In genomic region chr2:26285804-26286203, GRCm38 (mm10) we compare ENCODE assay signal across 11 mouse cellular contexts. TPM values are rescaled to one million over a fixed set of nuclear protein-coding genes. Genes with fewer than 3 reads are reported as not detected.
DNase-seq lines count a peak whose midpoint lies in the region; ATAC-seq and TF ChIP-seq lines count a peak whose summit lies in the region.
"Had no signal": no experiment of that assay in that cellular context is flagged by ENCODE, and none has a peak within 500 bp of the region (broad histone marks: within the 10 kb centered on the region; RNA-seq: fewer than 3 reads in every experiment).

No protein-coding gene starts in this region.

- TF ChIP-seq CTCF in brain, embryonic 14.5 days (IDR thresholded peaks at IDR 0.05; ENCODE audit: borderline replicate concordance, extremely low read depth, insufficient read depth, insufficient read length) = no peak

- no peaks in the 10 kb centered on the region for H3K27me3 ChIP-seq in heart, embryonic 15.5 days
- peaks cover 5% of the 10 kb centered on the region; the same call in 1 of the 2 replicates for H3K27me3 ChIP-seq in heart, embryonic 11.5 days (ENCODE audit: control insufficient read depth, insufficient read depth, low read length)
- H3K27me3 ChIP-seq in lung, embryonic 16.5 days (ENCODE audit: control insufficient read depth, insufficient read depth, low read depth, low read length) = no peaks in the 10 kb centered on the region

- 0 out of 2 replicates have a peak, but pooled peaks have one; percentile 31 for ATAC-seq in heart, embryonic 15.5 days (replicated peaks; ENCODE audit: insufficient number of reproducible peaks, insufficient read depth, low FRiP score, low read depth)
- no peak for ATAC-seq in heart, embryonic 11.5 days (replicated peaks; ENCODE audit: insufficient number of reproducible peaks, low FRiP score, low TSS enrichment)
- ATAC-seq in lung, embryonic 16.5 days (ENCODE audit: low read depth) = peak; percentile 57
- ATAC-seq: liver, embryonic 12.5 days had no signal

- no peak overlapping the region for H3K27ac ChIP-seq in heart, embryonic 15.5 days
- H3K27ac ChIP-seq in heart, embryonic 11.5 days (ENCODE audit: low read depth, low read length) = no peak overlapping the region
- H3K27ac ChIP-seq in lung, embryonic 16.5 days (ENCODE audit: low read length) = no peak overlapping the region
- H3K27ac ChIP-seq: liver, embryonic 12.5 days had no signal

- no peak overlapping the region for H3K4me2 ChIP-seq in heart, embryonic 15.5 days
- no peak overlapping the region for H3K4me2 ChIP-seq in heart, embryonic 11.5 days
- H3K4me2 ChIP-seq in lung, embryonic 16.5 days (ENCODE audit: low read depth, low read length) = no peak overlapping the region
- H3K4me2 ChIP-seq: liver, embryonic 12.5 days had no signal

- no peaks in the 10 kb centered on the region for H3K9me3 ChIP-seq in heart, embryonic 15.5 days (replicated peaks)
- no peaks in the 10 kb centered on the region for H3K9me3 ChIP-seq in heart, embryonic 11.5 days (replicated peaks; ENCODE audit: control insufficient read depth, low read length)
- no peaks in the 10 kb centered on the region for H3K9me3 ChIP-seq in lung, embryonic 16.5 days (ENCODE audit: control insufficient read depth, low read length)
- H3K9me3 ChIP-seq: liver, embryonic 12.5 days had no signal

- no peak overlapping the region for H3K9ac ChIP-seq in heart, embryonic 15.5 days
- H3K9ac ChIP-seq in heart, embryonic 11.5 days (ENCODE audit: low read depth, low read length) = no peak overlapping the region
- no peak overlapping the region for H3K9ac ChIP-seq in lung, embryonic 16.5 days (ENCODE audit: low read length)
- H3K9ac ChIP-seq: liver, embryonic 12.5 days had no signal

- no peak for DNase-seq in lung, adult 18-20 months
- peak; percentile 61 for DNase-seq in brain, embryonic 14.5 days (ENCODE audit: low read depth)
- peak; percentile 23 for DNase-seq in lung, postnatal 14 days
- no peak for DNase-seq in thymus, postnatal 25 days
- DNase-seq: spleen, adult 18-20 months; thymus, postnatal 4 days had no signal

- H3K4me3 ChIP-seq in heart, embryonic 15.5 days = no peak overlapping the region
- no peak overlapping the region for H3K4me3 ChIP-seq in heart, embryonic 11.5 days (ENCODE audit: low read depth, low read length)
- no peak overlapping the region for H3K4me3 ChIP-seq in lung, embryonic 16.5 days (ENCODE audit: low read length)
- H3K4me3 ChIP-seq: liver, embryonic 12.5 days; myocyte had no signal

- no peak for TF ChIP-seq POLR2A in brain, embryonic 14.5 days (IDR thresholded peaks at IDR 0.05; ENCODE audit: borderline replicate concordance, extremely low read depth, insufficient read depth, insufficient read length, poor library complexity, severe bottlenecking)

- 45% methylated on average over 7 of the region's 7 CpGs for WGBS in heart, embryonic 15.5 days
- 67% methylated on average over 7 of the region's 7 CpGs for WGBS in heart, embryonic 11.5 days (ENCODE audit: insufficient replicate concordance)
- WGBS in lung, embryonic 16.5 days = 42% methylated on average over 7 of the region's 7 CpGs

- peaks cover 3% of the 10 kb centered on the region; the same call in 1 of the 2 replicates for H3K4me1 ChIP-seq in heart, embryonic 15.5 days (replicated peaks)
- H3K4me1 ChIP-seq in heart, embryonic 11.5 days (ENCODE audit: control insufficient read depth, insufficient read depth, low read length) = no peaks in the 10 kb centered on the region
- peaks cover 4% of the 10 kb centered on the region; the same call in 1 of the 2 replicates for H3K4me1 ChIP-seq in lung, embryonic 16.5 days (replicated peaks; ENCODE audit: control insufficient read depth, insufficient read depth, low read length)
- H3K4me1 ChIP-seq: liver, embryonic 12.5 days had no signal

- no peaks in the 10 kb centered on the region for H3K36me3 ChIP-seq in heart, embryonic 15.5 days
- no peaks in the 10 kb centered on the region for H3K36me3 ChIP-seq in heart, embryonic 11.5 days (ENCODE audit: control insufficient read depth, insufficient read depth, low read length)
- H3K36me3 ChIP-seq in lung, embryonic 16.5 days (ENCODE audit: control insufficient read depth, insufficient read depth, low read length) = no peaks in the 10 kb centered on the region
- H3K36me3 ChIP-seq: liver, embryonic 12.5 days had no signal

RNA-seq across cellular contexts. Expression of gene Ccdc187, which starts 8.6 kb away (rescaled TPM):
- 0.08 and 0.15 TPM in 2 replicates for polyA plus RNA-seq in heart, embryonic 15.5 days (2015; fragmentation: Nextera tagmentation; extraction: Ambion mirVana)
- polyA plus RNA-seq in heart, embryonic 11.5 days (2014; fragmentation: Nextera tagmentation; extraction: Ambion mirVana) = 0.09 TPM in 1 of 2 replicates, not detected in the other
- polyA plus RNA-seq in lung, embryonic 16.5 days (2015; fragmentation: Nextera tagmentation; extraction: Ambion mirVana) = 0.60 TPM in 2 replicates
- 1.4 and 1.9 TPM in 2 replicates for polyA plus RNA-seq in brain, embryonic 14.5 days (2012; rRNA removed)

RNA-seq across cellular contexts. Expression of gene Gpsm1, which starts 29.5 kb away (rescaled TPM):
- polyA plus RNA-seq in heart, embryonic 15.5 days (2015; fragmentation: Nextera tagmentation; extraction: Ambion mirVana) = 64.4 and 71.6 TPM in 2 replicates
- 21.4 and 30.2 TPM in 2 replicates for polyA plus RNA-seq in heart, embryonic 11.5 days (2014; fragmentation: Nextera tagmentation; extraction: Ambion mirVana)
- 47.2 and 51.6 TPM in 2 replicates for polyA plus RNA-seq in lung, embryonic 16.5 days (2015; fragmentation: Nextera tagmentation; extraction: Ambion mirVana)
- polyA plus RNA-seq in brain, embryonic 14.5 days (2012; rRNA removed) = 163 and 195 TPM in 2 replicates

RNA-seq across cellular contexts. Expression of gene Qsox2, which starts 48.5 kb away (rescaled TPM):
- polyA plus RNA-seq in heart, embryonic 15.5 days (2015; fragmentation: Nextera tagmentation; extraction: Ambion mirVana) = 8.8 and 14.3 TPM in 2 replicates
- polyA plus RNA-seq in heart, embryonic 11.5 days (2014; fragmentation: Nextera tagmentation; extraction: Ambion mirVana) = 11.8 and 15.6 TPM in 2 replicates
- 21.0 and 21.2 TPM in 2 replicates for polyA plus RNA-seq in lung, embryonic 16.5 days (2015; fragmentation: Nextera tagmentation; extraction: Ambion mirVana)
- 19.1 and 20.1 TPM in 2 replicates for polyA plus RNA-seq in brain, embryonic 14.5 days (2012; rRNA removed)

Comparison
In these comparisons a context has a peak if more than half of its experiments do, and no peak if none do; other contexts are left out.
1. DNase-seq: peak in brain, embryonic 14.5 days (single experiment) and lung, postnatal 14 days (single experiment); none in lung, adult 18-20 months (0 of 2) and thymus, postnatal 25 days (single experiment).